Mouse (Mus musculus) G1E (cell line): ENCODE measurements around the gene Lage3.

Experiments used
- CTCF ChIP-seq: IDR thresholded peaks from 2 replicates; pipeline ENCODE4 v1.5.1; 2012; ENCODE audit warnings: low read depth, low read length, inconsistent platforms, mixed read lengths
- GATA1 ChIP-seq: IDR thresholded peaks from 2 replicates; pipeline ENCODE4 v1.6.1; 2012; ENCODE audit warnings: borderline replicate concordance, low read length, inconsistent platforms, mixed read lengths
- GATA2 ChIP-seq: IDR thresholded peaks from 2 replicates; pipeline ENCODE4 v1.6.1; 2012; ENCODE audit warnings: low read depth, low read length, inconsistent platforms, borderline replicate concordance
- POLR2AphosphoS5 ChIP-seq: IDR thresholded peaks from 2 replicates; pipeline ENCODE4 v1.6.1; 2012; ENCODE audit warnings: low read depth, low read length, inconsistent platforms; ENCODE audit not compliant: insufficient replicate concordance
- TAL1 ChIP-seq: conservative IDR thresholded peaks from 2 replicates; pipeline ENCODE4 v1.6.1; 2012; ENCODE audit warnings: low read depth, low read length, inconsistent platforms, mixed read lengths

GRCm38 (mm10) chrX:74367512-74367911, 14.1 kb upstream of the Lage3 start:
- no peak for TF ChIP-seq GATA1
- no peak for TF ChIP-seq CTCF
- no peak for TF ChIP-seq TAL1
- no peak for TF ChIP-seq GATA2
- no peak for TF ChIP-seq POLR2AphosphoS5
